Mouse (Mus musculus) gastrocnemius, adult 2 months (tissue): ENCODE results near the gene Ulk4. TPM values are rescaled to one million over a fixed set of nuclear protein-coding genes. Genes with fewer than 3 reads are reported as not detected.

Experiments
- DNase-seq: peaks from one replicate; pipeline ENCODE4 v3.0.0; 2022
- H3K27ac ChIP-seq: fragments of 200-600 bp; 2 replicates; pipeline ENCODE4 v1.8.1; 2022; ENCODE audit warnings: mild to moderate bottlenecking
- H3K4me3 ChIP-seq: fragments of 200-600 bp; 2 replicates; pipeline ENCODE4 v1.8.1; 2022; ENCODE audit warnings: mild to moderate bottlenecking, moderate library complexity
- CTCF ChIP-seq: fragments of 200-600 bp; IDR thresholded peaks from 2 replicates; pipeline ENCODE4 v1.8.1; 2022; ENCODE audit warnings: antibody characterized with exemption, mild to moderate bottlenecking, moderate library complexity
- intact Hi-C: fragments of 180-260 bp; cut with DNase I; formaldehyde crosslinking; loops from one replicate; pipeline ENCODE4 v1.15.1; 2025
- total RNA-seq, 2 experiments: library from RNA; stranded (reverse); gene quantifications; 2 replicates each; pipeline ENCODE4 v1.2.3; 2021

The Ulk4 gene
- total RNA-seq, 2 experiments from 2014 or later = 0.11 to 0.36 TPM

- DNase-seq = peak; percentile 60
- peak overlapping the region; percentile 95 for H3K27ac ChIP-seq
- intact Hi-C loops = no loop called here
- no peak overlapping the region for H3K4me3 ChIP-seq
- no peak for TF ChIP-seq CTCF
Observed at GRCm38 (mm10) chr9:121311846-121312236, 34.8 kb upstream of the Ulk4 start.

- intact Hi-C loops = no loop called here
- Histone ChIP-seq H3K4me3 (no peak overlapping the region), H3K27ac (peak overlapping the region; percentile 95)
- DNase-seq = peak; percentile 19
- TF ChIP-seq CTCF = no peak
Observed at GRCm38 (mm10) chr9:121310501-121310900, 33.5 kb upstream of the Ulk4 start.

GRCm38 (mm10) chr9:121309287-121309686 is 32.3 kb upstream of the Ulk4 start:
- Histone ChIP-seq H3K27ac (peak overlapping the region; percentile 95), H3K4me3 (no peak overlapping the region)
- peak; percentile 15 for DNase-seq
- no peak for TF ChIP-seq CTCF
- intact Hi-C loops = no loop called here

- no peak for TF ChIP-seq CTCF
- intact Hi-C loops = no loop called here
- no peak overlapping the region for H3K4me3 ChIP-seq
- peak; percentile 9 for DNase-seq
- peak overlapping the region; percentile 17; the same call in 1 of the 2 replicates for H3K27ac ChIP-seq
Observed at GRCm38 (mm10) chr9:121305456-121305855, 28.5 kb upstream of the Ulk4 start.

- TF ChIP-seq CTCF = no peak
- intact Hi-C loops = no loop called here
Observed at GRCm38 (mm10) chr9:121304520-121304919, 27.5 kb upstream of the Ulk4 start.

GRCm38 (mm10) chr9:121303748-121304147 is 26.8 kb upstream of the Ulk4 start:
- H3K27ac ChIP-seq = peak overlapping the region; percentile 60
- no peak for TF ChIP-seq CTCF
- intact Hi-C loops = no loop called here
- peak; percentile 19 for DNase-seq
- H3K4me3 ChIP-seq = peak overlapping the region; percentile 1; the same call in 1 of the 2 replicates

More at GRCm38 (mm10) chr9:121304520-121304919, 27.5 kb upstream of the Ulk4 start:
- H3K4me3 ChIP-seq = no peak overlapping the region
- DNase-seq = peak; percentile 18
- peak overlapping the region; percentile 60 for H3K27ac ChIP-seq

GRCm38 (mm10) chr9:121303086-121303485 is 26.1 kb upstream of the Ulk4 start:
- intact Hi-C loops = no loop called here
- no peak for TF ChIP-seq CTCF
- H3K4me3 ChIP-seq = peak overlapping the region; percentile 1; the same call in 1 of the 2 replicates
- peak overlapping the region; percentile 60 for H3K27ac ChIP-seq
- peak; percentile 30 for DNase-seq

GRCm38 (mm10) chr9:121302543-121302942 is 25.5 kb upstream of the Ulk4 start:
- no peak overlapping the region for H3K4me3 ChIP-seq
- peak; percentile 61 for TF ChIP-seq CTCF
- peak overlapping the region; percentile 97 for H3K27ac ChIP-seq
- intact Hi-C loops = no loop called here
- peak; percentile 31 for DNase-seq

GRCm38 (mm10) chr9:121301041-121301920 is 24.3 kb upstream of the Ulk4 start:
- TF ChIP-seq CTCF = peak; percentile 12; the same call in 1 of the 2 replicates
- peak overlapping the region; percentile 97 for H3K27ac ChIP-seq
- peak overlapping the region; percentile 49 for H3K4me3 ChIP-seq
- intact Hi-C loops = no loop called here
- DNase-seq = peak; percentile 54

DNA sequence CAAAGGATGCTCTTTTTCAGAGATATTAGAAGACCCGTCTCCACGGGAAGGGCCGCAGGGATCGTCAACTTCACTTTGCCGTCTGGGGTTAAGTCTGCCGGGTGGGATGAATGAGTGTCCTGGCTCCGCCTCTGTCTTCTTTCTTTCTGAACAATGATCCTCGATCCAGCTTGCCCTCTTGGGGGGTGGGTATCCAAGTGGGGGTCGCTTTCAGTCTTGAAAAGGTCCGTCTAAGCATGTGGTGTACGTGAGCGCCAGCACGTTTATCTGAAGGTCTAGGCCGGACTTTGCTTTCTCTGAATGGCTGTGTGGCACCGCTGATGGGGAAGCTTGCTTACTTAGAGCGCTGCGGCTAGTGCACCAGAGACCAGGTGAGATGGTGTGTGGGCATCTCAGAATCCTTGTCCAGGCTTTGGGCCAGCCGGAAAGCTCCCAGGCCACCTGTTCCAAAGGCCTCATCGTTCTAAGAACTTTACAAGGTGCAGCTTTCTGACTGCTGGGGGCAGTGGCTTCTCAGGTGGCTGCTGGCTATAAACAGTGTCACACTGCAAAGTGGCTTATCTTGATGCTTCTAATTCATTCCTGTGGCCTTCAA is 23.1 kb upstream of the Ulk4 start:
- intact Hi-C loops = loop anchor here (2.0 kb wide), 2 partner anchors 45 to 71 kb away; no protein-coding TSS in a partner anchor
- Histone ChIP-seq H3K4me3 (peak overlapping the region; percentile 93), H3K27ac (peak overlapping the region; percentile 97)
- peak; percentile 31 for DNase-seq
- no peak; the same call in 1 of the 2 replicates for TF ChIP-seq CTCF

GRCm38 (mm10) chr9:121299223-121299755 is 22.3 kb upstream of the Ulk4 start:
- intact Hi-C loops = loop anchor here (2.0 kb wide), 2 partner anchors 46 to 72 kb away; no protein-coding TSS in a partner anchor
- no peak for TF ChIP-seq CTCF
- DNase-seq = no peak
- Histone ChIP-seq H3K27ac (peak overlapping the region; percentile 97), H3K4me3 (peak overlapping the region; percentile 93)

DNA sequence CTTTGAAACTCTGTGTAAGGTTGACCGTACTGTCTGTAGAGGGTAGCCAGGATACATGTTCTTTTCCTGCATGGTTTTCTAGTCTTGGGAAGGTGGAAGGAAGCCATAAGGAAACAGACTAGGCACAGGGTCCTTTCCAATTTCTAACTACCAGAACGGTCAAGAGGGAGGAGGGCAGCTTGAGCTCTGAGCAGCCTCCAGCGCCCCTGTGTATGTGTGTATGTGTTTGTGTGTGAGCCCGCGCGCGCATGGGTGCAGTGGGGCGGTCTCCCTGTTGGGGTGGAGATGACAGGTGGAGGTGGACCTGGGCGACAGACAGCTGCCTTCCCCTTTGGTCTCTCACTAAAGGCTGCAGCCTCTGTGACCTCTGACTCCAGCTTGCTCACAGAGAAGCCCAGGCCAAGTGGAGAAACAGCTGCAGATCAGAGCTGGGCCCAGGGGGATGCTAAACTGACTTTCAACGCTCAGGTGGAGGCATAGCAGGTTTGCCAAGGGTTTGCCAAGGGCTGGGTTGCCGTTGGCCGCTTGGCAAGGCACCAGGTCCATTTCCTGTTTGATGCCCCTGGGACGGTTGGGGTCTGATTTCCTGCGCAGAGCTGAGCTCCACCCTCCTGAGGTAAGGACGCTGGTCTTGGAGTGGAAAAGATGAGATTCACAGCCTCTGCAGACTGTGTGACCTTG is 21.6 kb upstream of the Ulk4 start:
- no peak for TF ChIP-seq CTCF
- H3K4me3 ChIP-seq = peak overlapping the region; percentile 93
- DNase-seq = peak; percentile 72
- intact Hi-C loops = loop anchor here (2.0 kb wide), 2 partner anchors 46 to 72 kb away; no protein-coding TSS in a partner anchor
- H3K27ac ChIP-seq = peak overlapping the region; percentile 97
